Mouse (Mus musculus) ES-Bruce4 (cell line): ENCODE data around the gene Trmt61a.

Experiments
- CTCF ChIP-seq: IDR thresholded peaks from one replicate; pipeline ENCODE4 v1.8.1; 2011; ENCODE audit warnings: low read depth, low read length
- EP300 ChIP-seq: IDR thresholded peaks from 2 replicates; pipeline ENCODE4 v1.6.1; 2011; ENCODE audit warnings: low read depth, low read length; ENCODE audit not compliant: insufficient read depth
- POLR2A ChIP-seq: IDR thresholded peaks from one replicate; pipeline ENCODE4 v1.8.1; 2011; ENCODE audit warnings: low read length; ENCODE audit not compliant: insufficient read depth

DNA sequence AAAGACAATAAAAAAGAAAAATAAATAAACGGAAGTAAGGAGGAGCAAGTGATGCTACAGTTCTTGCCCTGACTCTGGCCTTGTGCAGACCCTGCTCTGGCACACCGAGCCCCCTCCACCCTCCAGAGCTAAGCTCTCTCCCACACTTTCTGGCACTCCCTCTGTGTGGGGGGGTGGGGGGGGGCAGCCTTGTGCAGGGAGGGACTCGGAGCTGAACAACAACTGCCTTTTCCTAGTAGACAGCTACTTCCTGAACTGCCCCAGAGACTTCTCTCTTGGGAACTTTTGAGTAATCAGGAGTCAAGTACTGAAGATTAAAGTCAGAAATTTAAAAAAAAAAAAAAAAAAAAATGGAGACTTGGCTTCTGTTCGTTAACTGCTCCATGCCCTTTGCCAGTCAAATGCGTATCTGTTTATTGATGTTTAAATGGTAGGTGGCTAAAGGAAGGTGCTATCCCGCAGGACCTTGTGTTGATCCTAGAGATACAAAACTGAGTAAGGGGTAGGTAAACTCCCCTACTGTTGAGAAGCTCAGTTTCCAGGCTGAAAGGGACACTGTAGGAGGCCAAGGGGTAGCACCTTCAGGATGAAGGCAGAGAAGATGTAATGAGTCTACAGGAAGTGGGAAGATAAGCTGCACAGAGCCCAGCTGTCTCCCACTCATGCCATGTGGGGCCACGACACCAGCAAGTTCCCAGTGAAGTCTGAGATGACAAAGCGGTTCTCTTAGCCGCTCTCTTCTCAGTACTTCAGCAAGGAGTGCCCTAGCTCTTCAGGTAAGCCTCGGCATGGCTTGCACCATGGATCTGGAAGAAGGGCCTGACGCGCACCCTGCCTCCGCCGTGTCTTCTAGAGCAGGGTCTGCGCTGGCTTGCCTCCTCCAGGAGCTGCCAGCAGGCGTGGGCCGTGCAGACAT is 14.4 kb upstream of the Trmt61a start:
- no peak for TF ChIP-seq POLR2A
- no peak for TF ChIP-seq CTCF
- no peak for TF ChIP-seq EP300
